Mouse (Mus musculus) lung, adult 2 months (tissue): Measurements from ENCODE around the gene Fry.

Experiments used
- CTCF ChIP-seq: fragments of 200-500 bp; IDR thresholded peaks from 2 replicates; pipeline ENCODE4 v1.5.1; 2011; ENCODE audit warnings: mild to moderate bottlenecking, low read length, control low read depth; ENCODE audit not compliant: insufficient read depth
- POLR2A ChIP-seq: fragments of 200-500 bp; IDR thresholded peaks from 2 replicates; pipeline ENCODE4 v1.6.1; 2011; ENCODE audit warnings: low read depth, mild to moderate bottlenecking, control low read depth, low read length, borderline replicate concordance; ENCODE audit errors: extremely low read depth

DNA sequence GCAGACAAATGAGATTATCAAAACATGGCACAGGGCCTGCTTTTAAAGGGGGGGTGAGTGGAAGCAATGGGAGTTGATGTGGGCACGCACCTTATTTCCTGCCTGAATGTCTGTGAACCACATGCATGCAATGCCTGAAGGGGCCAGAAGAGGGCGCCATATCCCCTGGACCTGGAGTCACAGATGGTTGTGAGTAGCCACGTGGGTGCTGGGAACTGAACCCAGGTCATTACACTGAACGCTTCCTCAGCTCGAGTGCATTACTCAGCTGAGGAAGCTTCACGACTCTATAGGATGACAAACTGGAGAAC, 1.6 kb upstream of the Fry start:
- TF ChIP-seq CTCF (peak; percentile 24; the same call in 1 of the 2 replicates), POLR2A (no peak)
